Mouse (Mus musculus): ENCODE data around the gene Btbd8.

GRCm38 (mm10) chr5:107437464-107438281 lies at the start of gene Btbd8:
- no peak for TF ChIP-seq CTCF (IDR thresholded peaks at IDR 0.05; ENCODE audit: low read depth, low read length)
- no peak for TF ChIP-seq POLR2A (IDR thresholded peaks at IDR 0.05; ENCODE audit: insufficient read depth, low read length)
- TF ChIP-seq EP300 (IDR thresholded peaks at IDR 0.05; ENCODE audit: insufficient read depth, low read depth, low read length): peak; percentile 73; the same call in 1 of the 2 replicates
